Comparison of ENCODE assay signal across 14 mouse cellular contexts in the genomic region with DNA sequence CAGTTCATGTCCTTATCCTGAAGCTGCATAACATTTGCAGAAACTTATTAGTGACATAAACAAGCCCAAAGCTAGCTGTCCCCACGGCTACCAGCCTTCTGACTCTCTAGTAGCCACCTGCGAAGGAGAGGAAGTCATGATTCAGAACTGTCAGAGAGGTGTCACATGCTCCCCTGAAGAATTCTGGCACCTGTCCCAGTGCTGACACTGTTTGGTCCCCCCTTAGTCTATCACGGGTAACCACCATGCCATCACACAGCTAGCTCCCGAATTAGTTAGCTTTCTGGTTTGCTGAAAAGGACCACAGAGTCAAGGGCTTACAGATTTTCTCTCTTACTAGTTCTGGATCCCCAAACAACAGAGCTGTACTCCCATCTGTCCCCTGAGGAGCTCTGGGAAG. TPM values are rescaled to one million over a fixed set of nuclear protein-coding genes. Genes with fewer than 3 reads are reported as not detected.
DNase-seq lines count a peak whose midpoint lies in the region; ATAC-seq and TF ChIP-seq lines count a peak whose summit lies in the region.
"Had no signal": no experiment of that assay in that cellular context is flagged by ENCODE, and none has a peak within 500 bp of the region (broad histone marks: within the 10 kb centered on the region; RNA-seq: fewer than 3 reads in every experiment).

No protein-coding gene starts in this region.

- H3K4me2 ChIP-seq in kidney, embryonic 15.5 days, result no peak overlapping the region
- H3K4me2 ChIP-seq: liver, embryonic 15.5 days had no signal

- H3K27me3 ChIP-seq in kidney, embryonic 15.5 days, result no peaks in the 10 kb centered on the region
- no peaks in the 10 kb centered on the region for H3K27me3 ChIP-seq in Patski
- H3K27me3 ChIP-seq: liver, embryonic 15.5 days had no signal

- no peaks in the 10 kb centered on the region for H3K9me3 ChIP-seq in kidney, embryonic 15.5 days (replicated peaks)
- H3K9me3 ChIP-seq: limb, embryonic 10.5 days; liver, embryonic 15.5 days had no signal

- ATAC-seq in kidney, embryonic 15.5 days (replicated peaks; ENCODE audit: low FRiP score), result no peak
- peak; percentile 68 for ATAC-seq in CD4-positive, CD25-positive, alpha-beta regulatory T cell, adult 4 months
- ATAC-seq in Patski, result peak; percentile 22

- H3K4me1 ChIP-seq in kidney, embryonic 15.5 days, result no peaks in the 10 kb centered on the region
- H3K4me1 ChIP-seq: liver, embryonic 15.5 days had no signal

- no peak for TF ChIP-seq CTCF in Patski (IDR thresholded peaks at IDR 0.05)

- no peak overlapping the region for H3K27ac ChIP-seq in kidney, embryonic 15.5 days
- H3K27ac ChIP-seq: limb, embryonic 10.5 days; liver, embryonic 15.5 days had no signal

- DNase-seq in kidney, adult 8-10 months, result peak; percentile 6 to 8
- DNase-seq in Patski (ENCODE audit: low read depth, low spot score), result no peak
- peak; percentile 17 for DNase-seq in induced T-regulatory cell, adult 2 months (ENCODE audit: low read depth)
- no peak for DNase-seq in left cerebral cortex, adult 11 months (ENCODE audit: low spot score)
- no peak for DNase-seq in right cerebral cortex, adult 18-20 months
- no peak for DNase-seq in layer of hippocampus, postnatal 14 days (ENCODE audit: low spot score in 2 of 2)
- DNase-seq: lung, postnatal 4 days; thymus, adult 2 months had no signal

- no peaks in the 10 kb centered on the region for H3K36me3 ChIP-seq in kidney, embryonic 15.5 days
- H3K36me3 ChIP-seq: limb, embryonic 10.5 days; liver, embryonic 15.5 days had no signal

- POLR2A ChIA-PET in Patski (lab: Charles Lee), result no interaction called here

- no peak overlapping the region for H3K9ac ChIP-seq in kidney, embryonic 15.5 days
- H3K9ac ChIP-seq: liver, embryonic 15.5 days had no signal

- H3K4me3 ChIP-seq in kidney, embryonic 15.5 days (replicated peaks), result no peak overlapping the region
- H3K4me3 ChIP-seq: limb, embryonic 10.5 days; liver, embryonic 15.5 days had no signal

- in situ Hi-C loops in Patski (cut with MboI; ENCODE audit: low pct_unique_long_range_greater_than_20kb), result no loop called here

- CTCF ChIA-PET in Patski (lab: Charles Lee), result interaction anchor here (1.1 to 2.3 kb wide), 2 partner anchors 8 to 11 kb away, joined by 4 to 5 read pairs; no protein-coding TSS in a partner anchor

- WGBS in kidney, embryonic 15.5 days, result 53% methylated on average over 4 of the region's 4 CpGs

RNA-seq across cellular contexts. Expression of a gene that starts 43.3 kb away (rescaled TPM):
- polyA plus RNA-seq in kidney, embryonic 15.5 days (2015; fragmentation: Nextera tagmentation; extraction: Ambion mirVana), result 0.05 and 0.16 TPM in 2 replicates
- not detected for polyA plus RNA-seq in CD4-positive, CD25-positive, alpha-beta regulatory T cell, adult 4 months (2017; shearing (Covaris generic))
- not detected for polyA plus RNA-seq in Patski (2021)
- total RNA-seq in layer of hippocampus, postnatal 14 days (2021), result 1 to 10 TPM; 7.2 to 8.4 TPM
- total RNA-seq: neutrophil, adult 5-6 weeks had no signal
- polyA plus RNA-seq: heart, embryonic 14.5 days; limb, embryonic 10.5 days; liver, embryonic 15.5 days had no signal

Comparison
In these comparisons a context has a peak if more than half of its experiments do, and no peak if none do; other contexts are left out.
1. DNase-seq: peak in kidney, adult 8-10 months (2 of 2) and induced T-regulatory cell, adult 2 months (single experiment); none in Patski (single experiment), left cerebral cortex, adult 11 months (single experiment), right cerebral cortex, adult 18-20 months (single experiment) and layer of hippocampus, postnatal 14 days (0 of 2).